Mouse (Mus musculus) thymus, postnatal 14 days (tissue): Measurements from ENCODE around the gene Catip.
"Not testable (repeated sequence)": the region's sequence is repeated elsewhere in the genome, so short reads cannot be mapped to it uniquely, and the experiment has no call there.

Experiments used
- DNase-seq: peaks from one replicate; pipeline ENCODE4 v3.0.0; 2021

Gene Catip

DNA sequence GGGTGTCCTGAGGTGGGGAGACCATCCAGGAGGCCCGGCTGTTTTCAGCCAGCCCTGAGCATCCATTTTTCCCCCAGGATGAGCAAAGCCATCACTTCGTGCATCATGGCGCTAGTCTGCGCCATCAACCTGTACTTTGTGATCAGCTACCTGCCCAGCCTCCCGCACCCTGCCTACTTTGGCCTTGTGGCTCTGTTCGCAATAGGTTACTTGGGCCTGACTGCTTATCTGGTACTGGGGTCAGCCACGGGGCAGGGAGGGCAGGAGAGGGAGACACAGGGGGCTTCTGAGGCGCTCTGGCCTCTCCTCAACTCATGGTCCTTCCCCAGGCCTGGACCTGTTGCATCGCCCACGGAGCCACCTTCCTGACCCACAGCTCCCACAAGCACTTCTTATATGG is 23.2 kb downstream of the Catip start:
- DNase-seq, result no peak

DNA sequence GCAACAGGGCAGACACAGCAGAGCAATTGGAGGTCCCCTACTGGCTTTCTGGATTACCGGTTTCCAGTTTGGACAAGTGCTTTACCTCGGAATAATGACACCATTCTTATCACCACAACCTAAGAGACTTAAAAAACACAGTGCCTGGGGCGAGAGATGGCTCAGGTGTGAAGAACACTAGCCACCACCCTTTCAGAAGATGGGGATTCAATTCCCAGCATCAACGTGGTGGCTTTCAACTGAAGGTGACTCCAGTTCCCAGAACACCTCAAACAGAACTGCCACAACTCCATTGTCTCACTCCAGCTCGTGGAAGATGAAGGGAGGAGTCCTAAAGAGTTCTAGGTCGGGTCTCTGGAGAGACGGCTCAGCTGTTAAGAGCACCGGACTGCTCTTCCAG is 23.6 kb downstream of the Catip start:
- DNase-seq, result no peak

DNA sequence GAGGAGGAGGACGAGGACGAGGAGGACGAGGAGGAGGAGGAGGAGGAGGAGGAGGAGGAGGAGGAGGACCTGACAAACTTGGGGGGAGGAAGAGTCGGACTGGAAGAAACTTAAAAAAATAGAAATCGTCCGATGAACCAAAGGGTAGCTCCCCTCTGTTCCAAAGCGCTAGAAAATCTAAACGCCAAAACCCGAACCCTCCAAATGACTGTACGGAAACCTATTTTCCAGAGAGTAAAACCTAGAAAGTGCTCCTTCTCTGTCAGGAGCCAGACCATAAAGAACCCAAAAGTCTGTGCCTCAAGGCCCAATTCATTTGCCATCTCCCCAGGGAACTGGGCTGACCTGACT is 24.4 kb downstream of the Catip start:
- no peak for DNase-seq

DNA sequence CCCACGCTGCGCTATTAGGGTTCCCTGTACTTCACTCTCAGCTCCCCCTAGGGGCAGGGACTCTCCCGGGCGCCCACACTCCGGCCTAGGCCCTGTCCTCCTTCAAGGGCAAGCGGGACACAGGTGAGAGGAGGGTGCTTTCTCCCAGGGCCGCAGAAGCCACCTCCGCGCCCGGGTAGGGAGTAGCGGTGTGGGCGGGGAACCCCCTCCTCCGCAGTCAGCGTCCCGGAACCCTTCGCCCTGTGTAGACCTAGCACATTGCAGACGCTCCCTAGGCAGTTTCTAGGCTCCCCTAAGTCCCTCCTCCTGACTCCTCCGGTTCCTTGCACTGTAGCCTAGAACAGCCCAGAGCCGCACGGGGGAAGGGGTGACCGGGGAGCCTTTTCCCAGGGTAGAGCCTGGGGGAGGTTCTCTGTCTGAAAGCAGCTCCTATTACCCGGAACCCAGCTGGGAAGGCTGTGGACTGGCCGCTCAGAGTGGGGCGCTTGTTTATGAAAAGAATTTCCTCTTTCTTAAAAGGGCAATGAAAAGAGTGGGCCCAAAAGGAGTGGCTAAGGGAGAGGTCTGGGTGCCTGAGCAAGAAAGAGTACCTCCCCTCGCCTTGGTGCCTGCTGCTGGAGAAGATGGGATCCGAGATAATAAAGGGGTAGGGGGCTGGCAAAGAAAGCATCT is 24.9 kb downstream of the Catip start:
- DNase-seq, result peak; percentile 95

DNA sequence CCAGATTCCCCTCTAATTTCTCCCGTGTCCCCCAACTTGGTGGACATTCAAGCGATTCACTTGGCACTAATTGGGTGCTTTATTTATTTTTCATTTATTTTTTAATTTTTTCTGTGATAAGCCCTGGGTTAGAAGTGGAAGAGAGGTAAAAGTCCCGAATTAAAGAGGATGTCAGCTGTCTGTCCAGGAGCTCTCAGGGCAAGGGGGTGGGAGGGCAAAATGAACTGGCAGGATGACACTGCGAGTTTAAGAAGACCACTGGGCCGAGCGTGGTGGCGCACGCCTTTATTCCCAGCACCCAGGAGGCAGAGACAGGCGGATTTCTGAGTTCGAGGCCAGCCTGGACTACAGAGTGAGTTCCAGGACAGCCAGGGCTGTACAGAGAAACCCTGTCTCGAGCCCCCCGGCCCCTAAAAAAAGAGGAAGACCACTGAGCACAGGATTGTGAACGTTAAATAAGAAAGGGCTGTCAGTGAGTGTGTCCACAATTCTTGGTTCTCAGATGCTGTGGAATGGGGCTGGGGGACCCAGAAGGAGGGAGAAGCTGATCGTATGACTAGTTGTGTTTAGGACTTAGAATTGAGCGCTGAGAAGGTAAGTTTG is 25.6 kb downstream of the Catip start:
- DNase-seq, result no peak

DNA sequence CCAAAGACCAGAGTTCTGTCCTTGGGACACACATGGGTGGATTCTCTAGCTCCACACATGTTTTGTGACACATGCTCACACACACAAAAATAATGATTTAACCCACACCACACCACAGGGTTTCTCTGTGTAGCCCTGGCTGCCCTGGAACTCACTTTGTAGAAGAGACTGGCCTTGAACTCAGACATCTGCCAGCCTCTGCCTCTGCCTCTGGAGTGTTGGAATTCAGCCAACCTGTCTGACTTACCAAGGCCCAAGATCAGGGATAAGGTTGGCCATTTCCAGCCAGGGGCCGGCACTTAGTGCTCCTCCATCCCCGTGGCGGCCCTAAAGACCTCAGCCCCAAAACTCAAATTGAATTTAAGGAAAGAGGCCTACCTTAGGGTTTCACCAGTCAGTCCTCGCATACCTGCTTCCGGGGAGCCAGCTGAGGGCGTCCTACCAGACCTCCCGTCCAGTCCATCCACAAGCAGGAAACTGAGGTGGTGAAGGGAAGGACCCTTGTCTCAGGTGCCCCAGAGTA is 26.6 kb downstream of the Catip start:
- no peak for DNase-seq

DNA sequence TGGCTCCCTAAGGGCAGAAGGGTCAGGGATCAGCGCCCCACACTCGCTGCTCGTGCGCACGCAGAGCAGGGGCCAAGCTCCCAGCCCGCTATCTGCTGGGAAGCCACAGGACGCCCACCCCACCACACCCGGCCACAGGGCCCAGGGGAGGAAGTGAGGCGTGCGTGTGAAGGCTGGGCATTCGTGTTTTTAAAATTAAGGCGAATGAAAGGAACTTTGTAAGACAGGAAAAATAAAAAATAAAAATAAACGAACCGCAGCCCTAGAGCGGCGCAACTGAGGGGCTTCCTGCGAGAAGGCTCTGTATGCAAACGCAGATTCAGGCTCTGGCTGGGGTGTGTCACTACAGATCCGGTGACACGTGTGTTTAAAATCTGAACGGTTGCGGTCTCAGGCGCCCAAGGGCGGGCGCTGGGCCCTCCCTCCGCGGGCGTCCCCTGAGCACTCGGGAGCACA is 28.0 kb downstream of the Catip start:
- peak; percentile 76 for DNase-seq

DNA sequence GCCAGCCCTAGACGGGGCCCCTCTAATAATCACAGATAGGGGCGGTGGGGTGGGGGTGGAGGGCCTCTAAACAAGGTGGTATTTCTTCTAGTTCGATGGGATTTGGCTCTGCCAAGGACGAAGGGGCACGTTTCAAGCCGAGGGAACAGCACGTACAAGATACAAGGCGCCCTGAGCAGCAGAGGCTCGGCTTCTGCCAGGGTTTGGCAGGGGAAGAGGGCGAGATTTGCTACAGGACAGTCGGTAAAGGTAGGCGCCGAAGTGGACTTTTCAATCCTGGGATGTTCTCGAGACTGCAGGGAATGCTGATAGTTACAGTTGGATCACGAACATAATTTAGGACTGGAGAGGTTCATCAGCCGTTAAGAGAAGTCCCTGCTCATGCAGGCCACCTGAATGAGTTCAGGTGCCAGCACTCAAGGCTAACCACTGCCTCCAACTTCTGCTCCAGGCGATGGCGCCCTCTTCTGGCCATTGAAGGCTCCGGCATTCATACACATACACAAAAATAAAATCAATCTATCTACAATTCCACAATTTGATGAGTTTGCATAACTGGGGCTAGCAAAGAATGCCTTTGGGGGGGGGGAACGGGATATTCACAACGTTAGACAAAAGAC is 28.5 kb downstream of the Catip start:
- DNase-seq, result peak; percentile 80

DNA sequence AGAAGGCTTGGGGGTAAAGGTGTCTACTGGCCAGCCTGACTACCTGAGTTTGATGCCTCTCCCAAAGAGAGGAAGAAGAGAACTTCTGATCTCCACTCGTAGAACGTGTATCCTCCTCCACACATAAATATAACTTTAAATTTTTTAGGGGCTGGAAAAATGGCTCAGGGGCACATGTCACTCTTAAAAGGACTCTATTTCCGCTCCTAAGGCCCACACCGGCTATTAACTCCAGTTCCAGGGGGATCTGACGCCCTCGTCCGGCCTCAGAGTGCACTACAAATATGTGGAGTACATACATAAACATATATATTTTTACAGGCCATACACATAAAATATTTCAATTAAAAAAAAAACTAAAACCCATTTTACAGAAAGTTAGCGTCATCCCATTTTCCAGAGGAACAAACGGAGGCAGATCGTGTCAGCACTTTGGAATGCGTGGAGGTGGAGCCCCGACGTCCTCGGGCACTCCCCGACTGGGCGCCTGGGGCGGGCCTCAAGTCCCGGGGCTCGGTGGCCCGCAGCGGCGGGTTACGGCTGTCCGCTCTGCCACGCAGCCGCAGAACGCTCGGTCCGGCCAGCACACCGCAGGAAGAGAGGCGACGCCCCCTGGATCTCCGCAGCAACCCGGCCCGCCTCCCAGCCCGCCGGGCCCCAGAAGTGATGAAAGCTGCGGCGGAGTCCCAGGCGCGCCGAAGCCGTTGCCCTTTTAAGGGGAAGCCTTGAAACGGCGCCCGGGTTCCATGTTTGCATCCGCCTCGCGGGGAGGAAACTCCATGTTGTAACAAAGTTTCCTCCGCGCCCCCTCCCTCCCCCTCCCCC is 29.2 kb downstream of the Catip start, which contains the start of gene Ctdsp1:
Gene Ctdsp1, plus strand, starts transcription at position 586 of the 825 bp plus-strand sequence.
- peak; percentile 96 for DNase-seq

DNA sequence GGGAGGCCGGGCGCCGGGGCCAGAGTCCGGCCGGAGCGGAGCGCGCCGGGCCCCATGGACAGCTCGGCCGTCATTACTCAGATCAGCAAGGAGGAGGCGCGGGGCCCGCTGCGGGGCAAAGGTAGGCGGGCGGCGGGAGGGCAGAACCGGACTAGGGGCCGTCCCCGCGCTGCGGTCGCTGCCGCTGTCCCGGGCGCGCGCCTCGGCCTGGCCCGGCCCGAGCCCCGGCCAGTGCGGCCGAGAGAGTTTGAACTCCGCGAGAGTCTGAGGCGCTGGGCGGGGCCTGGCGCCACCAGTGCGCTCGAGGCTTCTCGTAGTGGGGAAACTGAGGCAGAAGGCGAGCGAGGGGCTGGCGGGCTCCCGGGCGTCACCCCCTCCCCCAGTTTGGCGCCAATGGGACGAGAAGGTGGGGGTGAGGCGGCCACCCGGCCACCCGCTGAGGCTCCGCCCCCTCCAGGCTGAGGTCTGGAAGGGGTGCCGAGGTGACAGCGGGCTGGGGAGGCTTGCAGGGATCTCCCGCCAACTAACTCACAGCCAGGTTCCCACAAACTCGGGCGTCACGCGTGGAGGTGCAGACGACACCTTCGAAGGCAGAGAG is 30.0 kb downstream of the Catip start:
- peak; percentile 86 for DNase-seq

DNA sequence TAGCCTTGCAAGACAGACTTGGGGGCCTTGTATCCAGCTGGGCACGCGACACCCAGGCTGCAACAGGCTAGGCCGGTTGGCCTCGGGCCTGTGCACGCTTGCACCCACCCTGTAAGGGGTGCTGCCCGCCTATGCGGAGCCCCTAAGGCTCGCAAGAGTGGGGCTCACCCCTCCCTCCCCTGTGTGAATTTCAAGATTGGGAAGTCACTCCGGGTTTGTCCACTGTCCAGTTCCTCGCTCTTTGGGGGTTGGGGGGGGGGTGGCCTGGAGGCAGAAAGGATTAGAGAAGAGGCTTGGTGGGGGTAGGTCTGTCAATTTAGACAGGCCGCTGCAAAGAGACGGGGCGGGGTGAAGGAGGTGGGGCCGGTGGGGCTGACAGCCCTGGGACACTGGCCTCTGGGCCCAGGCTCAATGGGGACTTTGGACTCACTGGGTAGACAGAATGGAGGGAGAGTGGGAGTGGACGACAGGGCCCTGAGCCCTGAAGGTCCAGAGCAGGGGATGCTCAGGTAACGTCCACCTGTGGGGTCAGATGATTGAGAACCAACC is 30.6 kb downstream of the Catip start:
- no peak for DNase-seq

DNA sequence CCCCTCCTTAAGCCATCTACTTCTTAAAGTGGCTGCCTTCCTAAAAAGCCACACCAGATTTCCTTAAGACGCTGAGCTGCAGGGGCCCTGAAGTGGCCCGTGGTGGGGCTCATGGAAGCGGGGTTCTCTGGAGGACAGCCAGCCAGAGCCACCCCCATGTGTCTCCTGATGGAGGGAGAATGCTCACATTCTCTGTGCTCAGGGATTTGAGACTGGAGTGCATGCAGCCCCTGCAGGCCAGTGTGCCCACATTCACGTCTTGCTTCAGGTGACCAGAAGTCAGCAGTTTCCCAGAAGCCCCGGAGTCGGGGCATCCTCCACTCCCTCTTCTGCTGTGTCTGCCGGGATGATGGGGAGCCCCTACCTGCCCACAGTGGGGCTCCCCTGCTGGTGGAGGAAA is 31.1 kb downstream of the Catip start:
- no peak for DNase-seq

DNA sequence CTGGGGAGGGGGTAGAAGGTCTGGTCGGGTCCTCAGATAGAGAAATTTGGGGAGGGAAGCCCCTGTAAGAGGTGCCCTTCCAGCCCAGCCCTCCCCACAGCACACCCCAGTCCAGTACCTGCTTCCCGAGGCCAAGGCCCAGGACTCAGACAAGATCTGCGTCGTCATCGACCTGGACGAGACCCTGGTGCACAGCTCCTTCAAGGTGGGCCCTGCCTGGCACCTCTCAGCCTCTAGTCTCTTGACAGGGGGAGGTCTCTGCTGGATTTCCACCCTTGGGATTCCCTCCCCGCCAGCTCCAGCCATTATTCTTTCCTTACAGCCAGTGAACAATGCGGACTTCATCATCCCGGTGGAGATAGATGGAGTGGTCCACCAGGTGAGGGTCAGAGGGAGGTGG is 31.8 kb downstream of the Catip start:
- no peak for DNase-seq

DNA sequence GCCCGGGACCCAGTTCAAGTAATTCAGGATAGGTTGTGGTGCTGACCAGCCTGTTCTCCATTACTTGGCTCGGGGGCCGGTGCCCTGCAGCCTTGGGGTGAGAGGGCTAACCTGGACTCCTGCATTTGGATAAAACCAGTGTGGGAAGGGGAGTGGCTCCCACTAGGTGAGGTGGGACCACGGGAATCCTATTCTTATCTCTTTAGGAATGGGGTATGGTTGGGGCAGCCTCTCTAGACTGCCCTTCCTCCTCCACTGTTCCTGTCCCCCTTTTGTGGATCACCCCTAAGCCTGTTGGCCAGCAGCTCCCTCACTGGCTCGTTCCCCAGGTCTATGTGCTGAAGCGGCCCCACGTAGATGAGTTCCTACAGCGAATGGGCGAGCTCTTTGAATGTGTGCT is 32.4 kb downstream of the Catip start:
- DNase-seq, result no peak

DNA sequence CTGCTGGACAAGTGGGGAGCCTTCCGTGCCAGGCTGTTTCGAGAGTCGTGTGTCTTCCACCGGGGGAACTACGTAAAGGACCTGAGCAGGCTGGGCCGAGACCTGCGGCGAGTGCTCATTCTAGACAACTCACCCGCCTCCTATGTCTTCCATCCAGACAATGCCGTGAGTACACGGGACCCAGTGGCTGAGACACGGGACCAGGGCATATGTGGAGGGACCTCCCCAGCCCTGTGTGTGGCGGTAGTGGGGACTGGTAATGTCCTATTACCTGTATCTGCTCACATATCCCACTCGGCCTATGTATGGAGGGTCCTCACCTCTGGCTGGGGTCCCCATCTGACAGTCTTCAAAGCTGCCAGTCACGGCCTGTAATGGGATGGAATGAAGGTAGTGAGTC is 33.0 kb downstream of the Catip start:
- DNase-seq, result no peak

DNA sequence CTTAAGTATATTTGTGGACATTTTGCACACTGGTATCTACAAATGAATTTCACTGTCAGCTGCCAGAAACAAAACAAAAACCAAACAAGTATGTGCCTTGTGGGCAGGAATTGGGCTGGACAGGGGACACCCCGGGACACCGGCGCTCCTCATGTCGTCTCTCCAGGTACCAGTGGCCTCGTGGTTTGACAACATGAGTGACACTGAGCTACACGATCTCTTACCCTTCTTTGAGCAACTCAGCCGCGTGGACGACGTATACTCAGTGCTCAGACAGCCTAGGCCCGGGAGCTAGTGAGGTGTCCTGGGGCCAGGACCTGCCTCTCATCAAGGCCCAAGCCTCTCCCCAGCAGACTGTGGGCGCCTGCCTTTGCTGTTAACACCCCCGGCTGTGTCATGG is 33.4 kb downstream of the Catip start:
- no peak for DNase-seq

DNA sequence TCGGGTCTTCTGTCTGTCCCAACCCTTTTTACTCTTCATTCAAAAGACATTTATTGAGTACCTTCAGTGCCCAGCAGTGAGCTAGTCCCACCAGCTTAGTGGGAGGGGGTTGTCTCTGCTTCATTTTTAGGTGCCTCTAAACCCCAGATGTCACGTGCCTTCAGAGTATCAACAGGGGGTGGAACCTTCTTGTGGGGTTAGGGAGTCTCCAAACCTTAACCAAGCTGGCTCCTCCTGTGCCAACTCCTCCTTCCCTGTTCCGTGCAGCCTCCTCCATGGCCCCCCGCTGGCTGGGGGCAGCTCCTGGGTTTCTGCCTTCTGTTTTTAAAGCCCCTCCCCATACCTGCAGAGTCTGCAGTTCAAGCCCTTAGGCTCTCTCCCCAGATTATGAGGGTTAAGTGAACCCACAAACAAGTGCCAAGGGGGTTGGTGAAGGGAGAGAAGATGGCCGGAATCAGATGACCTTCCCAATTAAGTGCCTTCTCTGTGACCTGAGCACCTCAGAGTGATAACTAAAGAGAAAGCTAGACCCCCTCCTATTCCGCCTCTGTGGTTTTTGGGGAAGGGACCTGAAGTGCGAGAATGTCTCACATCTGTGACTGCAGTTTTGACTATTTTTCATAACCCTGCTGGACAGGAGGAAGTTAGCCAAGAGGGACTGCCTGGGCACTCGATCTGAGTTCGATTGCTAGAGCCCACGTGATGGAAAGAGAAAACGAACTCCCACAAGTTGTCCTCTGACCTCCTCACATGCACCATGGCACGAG is 34.7 kb downstream of the Catip start:
- not testable (repeated sequence) for DNase-seq

DNA sequence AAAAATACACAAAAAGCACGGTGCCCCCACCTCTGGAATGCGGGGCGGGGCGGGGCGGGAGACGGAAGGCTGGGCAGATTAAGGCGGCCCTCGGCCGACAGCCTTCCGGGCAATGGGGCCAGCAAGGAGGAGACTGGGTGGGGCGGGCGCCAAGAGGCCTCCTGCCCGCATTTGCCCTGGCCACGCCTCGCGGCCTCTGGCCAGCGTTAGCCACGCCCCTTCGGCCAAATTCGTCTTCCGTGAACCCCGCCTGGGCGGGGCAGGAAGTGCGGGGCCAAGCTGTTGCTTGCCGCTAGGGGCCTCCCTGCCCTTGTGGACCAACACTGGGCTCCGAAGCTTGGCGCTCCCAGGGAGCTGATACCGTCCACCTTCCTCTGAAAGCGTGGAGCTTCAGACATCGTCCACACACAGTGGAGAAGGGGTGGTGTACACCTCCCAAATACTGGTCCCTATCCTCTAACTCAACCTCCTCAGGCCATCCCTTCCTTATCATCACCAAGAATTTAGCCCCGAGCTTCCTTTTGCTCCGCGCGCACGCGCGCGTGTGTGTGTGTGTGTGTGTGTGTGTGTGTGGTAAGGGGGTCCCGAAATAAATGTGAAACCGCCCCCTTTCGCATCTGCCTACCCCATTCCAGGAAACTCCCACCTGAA is 35.5 kb downstream of the Catip start:
- peak; percentile 87 for DNase-seq

DNA sequence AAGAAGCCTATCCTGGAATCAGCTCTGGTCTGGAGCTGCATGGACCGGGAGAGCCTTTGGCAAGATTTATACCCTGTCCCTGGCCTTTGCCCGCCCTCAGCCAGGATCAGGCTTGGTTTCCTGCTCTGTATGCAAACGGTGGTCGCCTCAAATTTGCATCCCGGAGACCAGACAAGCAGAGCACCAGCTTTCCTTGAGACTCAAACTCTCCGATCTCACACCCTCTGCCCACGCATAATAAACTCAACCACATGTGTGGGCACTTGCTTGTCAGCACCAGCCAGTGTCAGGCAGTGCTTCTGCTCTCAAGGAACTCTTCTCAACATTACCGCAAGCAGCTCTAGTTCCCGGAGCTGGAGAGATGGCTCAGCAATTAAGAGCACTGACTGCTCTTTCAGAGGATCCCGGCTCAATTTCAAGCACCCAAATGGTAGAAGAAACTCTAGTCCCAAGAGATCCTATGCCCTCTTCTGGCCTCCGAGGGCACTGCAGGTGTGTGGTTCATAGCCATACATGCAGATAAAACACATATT is 36.1 kb downstream of the Catip start:
- peak; percentile 86 for DNase-seq

DNA sequence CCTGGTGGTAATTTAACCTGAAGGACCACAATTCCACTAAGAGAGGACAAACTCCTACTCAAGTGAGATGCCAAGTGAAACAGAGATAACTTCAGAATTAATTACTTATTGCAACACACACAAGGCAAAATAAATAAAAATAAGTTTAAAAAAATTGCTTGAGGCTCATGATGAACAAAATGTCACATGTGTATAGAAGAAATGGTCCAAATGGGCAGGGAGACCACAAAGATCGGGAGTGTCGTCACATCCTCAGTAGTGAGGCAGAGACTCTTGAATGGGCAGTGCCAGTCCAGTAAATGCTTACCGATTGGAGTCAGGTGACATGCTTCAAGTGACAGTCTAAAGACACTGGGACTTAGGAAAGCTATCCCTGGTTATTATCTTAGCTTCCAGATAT is 38.6 kb downstream of the Catip start:
- no peak for DNase-seq
